Mouse (Mus musculus) R1 (cell line): ENCODE results near the gene Lsg1.
A peak's percentile ranks its signal among the peaks of the same experiment; 100 is the strongest.

Source experiments
- DNase-seq: peaks from one replicate; pipeline ENCODE4 v3.0.0-alpha.2; 2018; ENCODE audit warnings: low read depth, low spot score

Gene Lsg1

DNA sequence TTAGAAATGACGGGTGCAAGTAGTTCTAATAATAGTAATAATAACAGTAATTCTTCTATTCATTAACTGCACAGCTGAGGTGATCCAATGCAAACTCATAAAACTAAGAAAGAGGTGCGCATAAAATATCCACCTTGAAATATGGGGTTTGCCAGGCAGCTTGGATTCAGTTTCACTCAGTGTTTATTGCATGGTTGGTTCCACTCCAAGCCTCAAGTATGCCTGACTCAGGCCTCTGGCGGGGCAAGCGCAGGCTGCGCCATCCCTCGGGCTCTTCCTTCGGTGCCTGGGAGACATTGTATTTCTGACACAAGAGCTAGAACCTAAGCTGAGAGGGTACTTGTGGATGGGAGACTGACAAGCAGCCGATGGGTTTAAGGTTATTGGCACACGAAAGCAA is 68.8 kb downstream of the Lsg1 start:
- no peak for DNase-seq

GRCm38 (mm10) chr16:30517666-30518283 is 69.6 kb downstream of the Lsg1 start:
- DNase-seq: no peak

GRCm38 (mm10) chr16:30516993-30517392 is 70.4 kb downstream of the Lsg1 start:
- DNase-seq: no peak

DNA sequence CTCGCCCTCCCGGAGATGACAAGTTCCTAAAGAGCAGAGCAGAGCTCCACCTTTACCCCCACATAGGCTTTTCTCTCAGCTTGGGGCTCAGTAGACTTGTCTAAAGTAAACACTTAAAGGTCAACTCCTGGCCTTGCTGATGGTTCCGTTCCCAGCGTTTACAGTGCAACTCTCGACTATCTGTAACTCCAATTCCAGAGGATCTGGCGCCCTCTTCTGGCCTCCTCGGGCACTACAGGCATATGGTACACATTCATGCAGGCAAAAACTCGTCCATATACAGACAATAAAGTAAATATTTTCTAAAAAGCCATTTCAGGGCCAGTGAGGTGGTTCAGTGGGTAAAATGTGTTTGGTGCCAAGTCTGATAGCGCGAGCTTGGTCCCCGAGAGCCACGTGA is 72.0 kb downstream of the Lsg1 start:
- peak; percentile 82 for DNase-seq

DNA sequence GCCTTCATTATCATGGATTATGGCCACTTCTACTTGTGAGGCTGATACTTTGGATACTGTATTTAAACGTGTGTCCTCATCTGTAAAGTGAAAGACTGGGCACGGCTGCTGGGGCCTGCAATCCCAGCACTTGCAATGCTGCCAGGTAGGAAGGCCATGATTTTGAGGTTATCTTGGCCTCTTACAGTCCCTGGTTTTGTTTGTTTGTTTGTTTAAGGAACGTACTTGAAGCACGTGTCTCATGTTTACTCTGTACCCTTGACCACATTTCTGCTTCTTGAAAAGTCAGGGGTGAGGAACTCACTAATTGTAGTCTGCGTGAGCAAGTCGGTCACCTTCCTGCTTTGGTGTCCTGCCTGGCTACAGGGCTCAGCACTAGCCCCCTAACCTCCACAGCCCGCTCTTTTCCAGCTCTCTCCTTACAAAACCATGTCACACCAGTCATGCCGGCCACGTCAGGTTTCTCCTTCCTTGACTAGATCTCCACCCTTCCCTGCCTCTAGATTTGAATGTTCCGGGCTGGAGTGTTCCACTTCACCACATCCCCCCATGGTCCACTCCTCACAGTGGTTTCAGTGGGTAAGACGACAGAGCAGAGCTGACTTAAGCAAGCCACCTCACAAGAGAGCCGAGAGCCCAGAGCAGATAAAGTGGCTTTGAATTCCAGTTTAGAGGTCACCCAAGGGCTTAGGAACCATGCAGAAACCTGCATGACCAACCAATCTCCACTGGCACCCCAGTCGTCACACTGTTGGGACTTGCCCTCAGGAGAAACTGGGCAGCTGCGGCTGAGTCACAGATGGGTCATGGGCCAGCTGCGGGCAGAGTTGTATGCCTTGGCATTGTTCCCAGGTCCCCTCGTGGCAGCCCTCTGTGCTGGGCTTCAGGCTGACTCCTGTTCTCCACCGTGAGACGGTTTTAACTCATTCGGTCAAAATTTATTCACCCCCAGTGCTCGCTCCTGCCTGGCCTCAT is 74.1 kb downstream of the Lsg1 start:
- DNase-seq: no peak

- DNase-seq: peak; percentile 96
Observed at GRCm38 (mm10) chr16:30512375-30513049, 74.9 kb downstream of the Lsg1 start.

DNA sequence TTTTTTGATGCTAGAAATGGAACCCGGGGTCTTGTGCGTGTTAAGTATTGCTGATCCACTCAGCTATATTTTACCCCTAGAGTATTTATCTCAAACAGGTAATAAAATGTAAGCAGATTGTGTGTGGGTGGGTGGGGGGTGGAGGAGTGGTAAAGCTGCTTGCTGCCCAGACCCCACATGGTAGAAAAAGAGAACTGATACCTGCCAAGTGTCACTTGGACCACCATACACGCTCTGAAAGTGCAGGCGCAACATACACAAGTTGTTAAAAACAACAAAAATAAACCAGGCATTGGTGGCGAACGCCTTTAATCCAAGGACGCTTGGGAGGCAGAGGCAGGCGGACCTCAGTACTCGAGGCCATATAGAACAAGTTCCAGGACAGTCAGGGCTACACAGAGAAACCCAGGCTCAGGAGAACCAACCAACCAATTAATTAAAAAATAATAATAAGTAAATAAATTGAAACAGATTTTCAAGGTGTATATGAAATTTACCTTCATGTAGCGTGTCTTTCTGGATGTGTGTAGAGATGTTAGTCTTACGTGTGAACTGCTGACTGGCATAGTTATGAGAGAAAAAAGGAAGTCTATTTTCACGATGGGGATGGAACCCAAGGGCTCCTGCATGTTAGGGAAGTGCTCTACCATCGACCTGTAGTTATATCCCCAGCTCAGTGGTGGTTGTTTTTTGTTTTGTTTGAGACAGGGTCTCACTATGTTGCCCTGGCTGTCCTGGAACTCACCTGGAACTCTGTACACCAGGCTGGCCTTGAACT is 75.6 kb downstream of the Lsg1 start:
- DNase-seq: no peak

GRCm38 (mm10) chr16:30510504-30511451 is 76.6 kb downstream of the Lsg1 start:
- peak; percentile 87 for DNase-seq
